ENCODE assay signal across 10 mouse cellular contexts in the genomic region with DNA sequence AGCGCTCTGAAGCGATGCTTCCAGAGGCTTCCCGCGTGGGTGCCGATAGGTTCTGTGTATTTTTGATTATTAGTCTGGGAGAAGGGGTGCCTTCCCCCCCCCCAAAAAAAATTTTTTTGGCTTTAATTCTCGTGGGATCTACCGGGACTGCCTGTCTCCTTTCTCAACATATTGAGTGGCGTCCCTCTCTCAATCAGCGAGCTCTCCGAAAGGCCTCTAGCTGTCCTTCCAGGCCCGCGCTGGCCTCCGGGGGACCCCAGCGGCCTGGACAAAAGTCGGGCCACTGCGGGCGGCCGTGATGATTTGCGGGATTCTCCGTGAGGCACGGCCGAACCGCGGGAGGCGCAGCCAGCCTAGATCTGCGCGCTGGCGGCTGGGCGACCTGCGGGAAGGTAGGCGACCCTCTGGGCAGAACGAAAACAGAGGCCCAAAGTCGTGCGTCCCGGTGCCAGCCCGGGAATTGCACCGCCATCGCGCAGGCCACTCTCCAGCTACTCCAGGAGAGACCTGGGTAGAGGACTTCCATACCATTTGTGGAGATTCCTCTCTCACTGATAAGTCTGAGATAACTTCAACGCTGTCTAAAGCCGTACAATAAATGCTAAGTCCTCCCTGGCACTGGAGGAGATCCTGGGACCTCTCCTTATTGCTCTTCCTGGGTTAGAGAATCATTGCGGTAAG. TPM values are rescaled to one million over a fixed set of nuclear protein-coding genes. Genes with fewer than 3 reads are reported as not detected.
A peak's percentile ranks its signal among the peaks of the same experiment; 100 is the strongest.
DNase-seq lines count a peak whose midpoint lies in the region; ATAC-seq lines count a peak whose summit lies in the region.
"Had no signal": no experiment of that assay in that cellular context is flagged by ENCODE, and none has a peak within 500 bp of the region (broad histone marks: within the 10 kb centered on the region; RNA-seq: fewer than 3 reads in every experiment).

No protein-coding gene starts in this region.

- WGBS in intestine, embryonic 14.5 days, result 1% methylated on average over 42 of the region's 42 CpGs
- 4% methylated on average over 42 of the region's 42 CpGs for WGBS in intestine, embryonic 16.5 days
- under 1% methylated on average over 42 of the region's 42 CpGs for WGBS in hindbrain, embryonic 11.5 days

- ATAC-seq in intestine, embryonic 14.5 days (replicated peaks; ENCODE audit: low FRiP score, low TSS enrichment, low read depth), result no peak
- no peak for ATAC-seq in intestine, embryonic 16.5 days
- no peak for ATAC-seq in hindbrain, embryonic 11.5 days (ENCODE audit: low FRiP score)

- H3K9ac ChIP-seq in intestine, embryonic 14.5 days (ENCODE audit: low read length), result no peak overlapping the region
- H3K9ac ChIP-seq in intestine, embryonic 16.5 days (ENCODE audit: low read depth, low read length), result no peak overlapping the region
- H3K9ac ChIP-seq in hindbrain, embryonic 11.5 days (ENCODE audit: low read depth, low read length), result no peak overlapping the region

- H3K9me3 ChIP-seq in intestine, embryonic 14.5 days (ENCODE audit: control insufficient read depth, low read length), result no peaks in the 10 kb centered on the region
- H3K9me3 ChIP-seq in intestine, embryonic 16.5 days (ENCODE audit: control insufficient read depth, low read length), result no peaks in the 10 kb centered on the region
- H3K9me3 ChIP-seq in hindbrain, embryonic 11.5 days (ENCODE audit: control insufficient read depth, low read length), result no peaks in the 10 kb centered on the region

- no peak overlapping the region for H3K27ac ChIP-seq in intestine, embryonic 14.5 days (ENCODE audit: low read depth)
- no peak overlapping the region for H3K27ac ChIP-seq in intestine, embryonic 16.5 days (ENCODE audit: low read length)
- no peak overlapping the region for H3K27ac ChIP-seq in hindbrain, embryonic 11.5 days (ENCODE audit: low read depth, low read length)
- H3K27ac ChIP-seq: macrophage had no signal

- no peaks in the 10 kb centered on the region for H3K36me3 ChIP-seq in intestine, embryonic 14.5 days (ENCODE audit: control insufficient read depth, insufficient read depth, low read length)
- no peaks in the 10 kb centered on the region for H3K36me3 ChIP-seq in intestine, embryonic 16.5 days (ENCODE audit: control insufficient read depth, insufficient read depth, low read length)
- H3K36me3 ChIP-seq in hindbrain, embryonic 11.5 days (ENCODE audit: control insufficient read depth, insufficient read depth, low read length), result no peaks in the 10 kb centered on the region

- peak; percentile 84 for DNase-seq in intestine, embryonic 14.5 days (ENCODE audit: low spot score)
- DNase-seq in right cerebral cortex, postnatal 4 days, result peak; percentile 18
- DNase-seq in right cerebral cortex, postnatal 14 days, result no peak
- peak; percentile 68 for DNase-seq in hindbrain, embryonic 11.5 days (ENCODE audit: low spot score)
- DNase-seq in thymus, postnatal 0 days (ENCODE audit: low spot score), result no peak
- DNase-seq in urinary bladder, postnatal 14 days (ENCODE audit: low spot score), result no peak
- no peak for DNase-seq in left cerebral cortex, postnatal 4 days

- peaks cover 100% of the 10 kb centered on the region for H3K27me3 ChIP-seq in intestine, embryonic 14.5 days (replicated peaks; ENCODE audit: control insufficient read depth, insufficient read depth, low read length)
- H3K27me3 ChIP-seq in intestine, embryonic 16.5 days (replicated peaks; ENCODE audit: control insufficient read depth, insufficient read depth, low read length), result peaks cover 74% of the 10 kb centered on the region
- peaks cover 72% of the 10 kb centered on the region for H3K27me3 ChIP-seq in hindbrain, embryonic 11.5 days (ENCODE audit: control insufficient read depth, insufficient read depth, low read length)

- H3K4me2 ChIP-seq in intestine, embryonic 14.5 days (ENCODE audit: low read length), result no peak overlapping the region
- H3K4me2 ChIP-seq in intestine, embryonic 16.5 days (ENCODE audit: low read depth, low read length), result no peak overlapping the region
- H3K4me2 ChIP-seq in hindbrain, embryonic 11.5 days (replicated peaks; ENCODE audit: low read depth, low read length), result peak overlapping the region; percentile 26; the same call in 1 of the 2 replicates

- peaks cover 9% of the 10 kb centered on the region for H3K4me1 ChIP-seq in intestine, embryonic 14.5 days (replicated peaks; ENCODE audit: control insufficient read depth, insufficient read depth, low read length)
- peaks cover 22% of the 10 kb centered on the region for H3K4me1 ChIP-seq in intestine, embryonic 16.5 days (ENCODE audit: control insufficient read depth, insufficient read depth, low read length)
- H3K4me1 ChIP-seq in hindbrain, embryonic 11.5 days (replicated peaks; ENCODE audit: control insufficient read depth, insufficient read depth, low read length), result peaks cover 19% of the 10 kb centered on the region

- intact Hi-C loops in left cerebral cortex, postnatal 4 days (cut with DNase I), result no loop called here

- no peak overlapping the region for H3K4me3 ChIP-seq in intestine, embryonic 14.5 days (ENCODE audit: low read depth, low read length)
- H3K4me3 ChIP-seq in intestine, embryonic 16.5 days (ENCODE audit: low read length), result no peak overlapping the region
- H3K4me3 ChIP-seq in hindbrain, embryonic 11.5 days (ENCODE audit: low read depth, low read length), result no peak overlapping the region

RNA-seq across cellular contexts. Expression of a gene that starts 1.2 kb away (rescaled TPM):
- polyA plus RNA-seq in intestine, embryonic 14.5 days (2014; fragmentation: Nextera tagmentation; extraction: Ambion mirVana), result 0.38 TPM in 1 of 2 replicates, not detected in the other
- 0.23 and 0.24 TPM in 2 replicates for polyA plus RNA-seq in intestine, embryonic 16.5 days (2015; fragmentation: Nextera tagmentation; extraction: Ambion mirVana)
- 0.48 and 0.85 TPM in 2 replicates for polyA plus RNA-seq in hindbrain, embryonic 11.5 days (2014; fragmentation: Nextera tagmentation; extraction: Ambion mirVana)
- 0.13 and 0.21 TPM in 2 replicates for polyA plus RNA-seq in thymus, postnatal 0 days (2015; fragmentation: Nextera tagmentation; extraction: Ambion mirVana)
- not detected for total RNA-seq in left cerebral cortex, postnatal 4 days (2021)
- total RNA-seq: MEL had no signal
- polyA plus RNA-seq: macrophage had no signal

Comparison
In these comparisons a context has a peak if more than half of its experiments do, and no peak if none do; other contexts are left out.
1. DNase-seq: peak in intestine, embryonic 14.5 days (single experiment), right cerebral cortex, postnatal 4 days (single experiment) and hindbrain, embryonic 11.5 days (single experiment); none in right cerebral cortex, postnatal 14 days (single experiment), thymus, postnatal 0 days (single experiment), urinary bladder, postnatal 14 days (single experiment) and left cerebral cortex, postnatal 4 days (single experiment).